Mouse (Mus musculus) G1E (cell line): ENCODE measurements around the gene Ppp1r36. TPM values are rescaled to one million over a fixed set of nuclear protein-coding genes. Genes with fewer than 3 reads are reported as not detected.

ENCODE experiments used
- ATAC-seq: 2 replicates; pipeline ENCODE4 v1.8.0; 2016; ENCODE audit warnings: mild to moderate bottlenecking; ENCODE audit not compliant: insufficient number of reproducible peaks, poor library complexity, low FRiP score, severe bottlenecking; ENCODE audit errors: extremely low read depth
- DNase-seq: peaks from one replicate; pipeline ENCODE4 v3.0.0; 2012; ENCODE audit warnings: low spot score
- H3K27me3 ChIP-seq: 2 replicates; pipeline ENCODE4 v1.6.1; 2012; ENCODE audit warnings: mild to moderate bottlenecking, low read length, inconsistent platforms; ENCODE audit not compliant: insufficient read depth
- H3K36me3 ChIP-seq: replicated peaks from 2 replicates; pipeline ENCODE3; 2012; ENCODE audit warnings: mild to moderate bottlenecking, inconsistent platforms
- H3K4me1 ChIP-seq: 2 replicates; pipeline ENCODE4 v1.6.1; 2012; ENCODE audit warnings: low read depth, low read length, inconsistent platforms, mixed read lengths; ENCODE audit not compliant: insufficient read depth
- H3K4me3 ChIP-seq: 2 replicates; pipeline ENCODE4 v1.5.1; 2012; ENCODE audit warnings: low read depth, mild to moderate bottlenecking, inconsistent platforms, low read length, moderate library complexity, mixed read lengths
- H3K9me3 ChIP-seq: replicated peaks from 2 replicates; pipeline ENCODE4 v1.6.1; 2012; ENCODE audit warnings: inconsistent platforms
- CTCF ChIP-seq: IDR thresholded peaks from 2 replicates; pipeline ENCODE4 v1.5.1; 2012; ENCODE audit warnings: low read depth, low read length, inconsistent platforms, mixed read lengths
- GATA1 ChIP-seq: IDR thresholded peaks from 2 replicates; pipeline ENCODE4 v1.6.1; 2012; ENCODE audit warnings: borderline replicate concordance, low read length, inconsistent platforms, mixed read lengths
- GATA2 ChIP-seq: IDR thresholded peaks from 2 replicates; pipeline ENCODE4 v1.6.1; 2012; ENCODE audit warnings: low read depth, low read length, inconsistent platforms, borderline replicate concordance
- POLR2AphosphoS5 ChIP-seq: IDR thresholded peaks from 2 replicates; pipeline ENCODE4 v1.6.1; 2012; ENCODE audit warnings: low read depth, low read length, inconsistent platforms; ENCODE audit not compliant: insufficient replicate concordance
- TAL1 ChIP-seq: conservative IDR thresholded peaks from 2 replicates; pipeline ENCODE4 v1.6.1; 2012; ENCODE audit warnings: low read depth, low read length, inconsistent platforms, mixed read lengths
- polyA plus RNA-seq: library from polyadenylated mRNA; stranded (reverse); fragments of >175 nt; gene quantifications from 2 replicates; pipeline ENCODE4 v1.2.3, GENCODE M21; 2012
- total RNA-seq, 2 experiments: library from RNA; stranded (forward) in 1 of 2; stranded (reverse) in 1 of 2; fragments of 200-1000 nt in 1 of 2; fragments of >200 nt in 1 of 2; fragmentation: Nextera tagmentation in 1 of 2; gene quantifications; 2 replicates each; pipeline ENCODE4 v1.2.3; 2014 to 2017

Ppp1r36 gene
- total and polyA plus RNA-seq, 3 experiments: 0.38 TPM; not detected in 2

DNA sequence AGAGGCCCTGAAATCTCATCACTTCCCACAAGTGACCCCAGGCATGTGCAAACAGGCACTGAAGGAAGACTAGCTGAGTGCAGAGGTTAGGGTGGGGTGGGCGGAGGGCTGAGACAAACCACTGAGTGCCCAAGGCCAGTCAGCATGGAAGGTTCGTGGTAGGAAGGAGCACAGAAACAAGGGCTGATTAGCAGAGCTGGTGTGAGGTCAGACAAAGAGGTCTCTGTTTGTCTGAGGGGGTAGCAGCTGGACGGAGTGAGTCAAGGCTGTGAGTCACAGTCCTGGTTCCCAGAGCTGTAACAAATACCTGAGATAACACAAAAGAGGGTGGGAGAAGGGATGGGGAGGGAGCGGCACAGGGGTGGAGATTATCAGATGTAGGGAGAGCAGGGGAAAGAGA is 41.7 kb downstream of the Ppp1r36 start:
- TF ChIP-seq GATA1: no peak
- no peak for TF ChIP-seq POLR2AphosphoS5
- no peak for TF ChIP-seq CTCF
- no peak for TF ChIP-seq TAL1
- no peak for TF ChIP-seq GATA2
- DNase-seq: no peak
- Histone ChIP-seq H3K4me1 (peaks cover 6% of the 10 kb centered on the region; the same call in 1 of the 2 replicates), H3K36me3 (peaks cover 23% of the 10 kb centered on the region), H3K9me3 (no peaks in the 10 kb centered on the region), H3K27me3 (peaks cover 11% of the 10 kb centered on the region), H3K4me3 (no peak overlapping the region)
- no peak for ATAC-seq

DNA sequence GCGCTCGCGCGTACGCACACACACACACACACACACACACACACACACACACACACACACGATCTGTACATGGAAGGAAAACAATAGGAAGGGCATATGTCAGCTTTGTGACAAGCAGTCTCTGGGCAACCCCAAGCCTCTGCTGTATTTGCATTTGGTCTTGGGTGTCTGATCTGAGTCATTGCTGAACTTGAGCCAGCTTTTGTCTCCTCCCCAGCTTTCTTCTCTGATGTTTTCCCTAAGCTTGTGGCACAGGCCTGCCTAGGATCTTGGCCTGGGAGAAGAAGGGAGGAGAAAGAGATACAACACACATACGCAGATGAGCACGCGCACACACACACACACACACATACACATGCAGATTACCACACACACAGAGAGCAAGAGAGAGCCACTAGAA is 46.1 kb downstream of the Ppp1r36 start:
- no peaks in the 10 kb centered on the region for H3K9me3 ChIP-seq
- no peak for ATAC-seq
- no peak for DNase-seq

DNA sequence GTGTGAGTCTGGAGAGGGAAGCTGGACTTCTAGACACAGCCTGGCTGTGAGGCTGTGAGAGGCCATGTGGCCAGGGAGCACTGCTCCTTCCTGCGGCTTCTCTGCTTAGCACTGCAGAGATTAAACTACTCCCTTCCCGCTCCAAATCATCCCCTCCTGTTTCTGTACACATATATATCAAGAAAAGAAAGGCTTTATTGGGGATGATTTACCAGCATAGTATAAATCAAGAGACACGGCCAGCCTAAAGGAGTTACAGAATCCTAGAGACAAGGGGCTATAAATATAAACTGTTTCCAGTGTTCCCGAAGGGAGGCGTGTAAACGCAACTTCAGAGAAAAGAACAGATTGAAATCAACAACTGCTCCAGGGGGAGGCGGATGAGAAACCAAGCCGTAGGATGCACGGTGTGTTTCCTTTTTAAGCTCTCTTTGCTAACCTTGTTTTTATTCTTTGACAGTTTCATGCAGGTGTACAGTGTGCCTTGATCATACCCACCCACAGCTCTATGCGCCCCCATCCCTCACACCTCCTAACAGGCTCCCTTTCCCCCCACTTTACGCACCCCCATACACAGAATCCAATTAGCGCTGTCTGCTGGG is 47.4 kb downstream of the Ppp1r36 start:
- Histone ChIP-seq H3K4me3 (no peak overlapping the region), H3K9me3 (no peaks in the 10 kb centered on the region), H3K36me3 (peaks cover 3% of the 10 kb centered on the region), H3K27me3 (peaks cover 27% of the 10 kb centered on the region), H3K4me1 (no peaks in the 10 kb centered on the region)
- TF ChIP-seq CTCF: no peak
- no peak for TF ChIP-seq GATA2
- no peak for TF ChIP-seq POLR2AphosphoS5
- DNase-seq (no peak), ATAC-seq (no peak)

More for the DNA sequence above, 46.1 kb downstream of the Ppp1r36 start:
- Histone ChIP-seq H3K4me3 (no peak overlapping the region), H3K4me1 (no peaks in the 10 kb centered on the region), H3K27me3 (peaks cover 22% of the 10 kb centered on the region), H3K36me3 (peaks cover 11% of the 10 kb centered on the region)
- TF ChIP-seq TAL1: no peak
- TF ChIP-seq GATA2: no peak
- TF ChIP-seq GATA1: no peak
- TF ChIP-seq POLR2AphosphoS5: no peak
- no peak for TF ChIP-seq CTCF

DNA sequence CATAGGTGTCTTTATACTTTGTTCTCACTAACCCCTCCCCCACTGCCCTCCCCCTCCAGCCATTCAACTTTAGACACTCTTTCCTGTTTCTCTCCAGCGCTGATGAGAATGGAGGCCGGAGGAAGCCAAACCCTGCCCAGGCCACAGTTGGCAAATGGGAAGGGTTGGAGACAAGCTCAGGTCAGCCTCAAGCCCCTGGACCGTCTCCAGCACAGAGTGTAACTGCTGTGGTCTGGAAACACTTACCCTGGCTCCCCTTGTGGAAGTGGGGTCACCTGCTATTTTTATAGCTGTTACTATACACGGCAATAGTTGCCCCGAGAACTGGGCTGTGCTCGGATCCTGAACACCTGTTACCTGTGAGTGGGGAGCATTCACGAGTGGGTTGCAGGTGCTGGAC is 49.3 kb downstream of the Ppp1r36 start:
- DNase-seq: no peak
- Histone ChIP-seq H3K4me1 (no peaks in the 10 kb centered on the region), H3K36me3 (no peaks in the 10 kb centered on the region), H3K4me3 (no peak overlapping the region), H3K27me3 (peaks cover 33% of the 10 kb centered on the region), H3K9me3 (no peaks in the 10 kb centered on the region)
- ATAC-seq: no peak
- no peak for TF ChIP-seq TAL1
- no peak for TF ChIP-seq CTCF
- TF ChIP-seq POLR2AphosphoS5: no peak
- TF ChIP-seq GATA1: no peak

DNA sequence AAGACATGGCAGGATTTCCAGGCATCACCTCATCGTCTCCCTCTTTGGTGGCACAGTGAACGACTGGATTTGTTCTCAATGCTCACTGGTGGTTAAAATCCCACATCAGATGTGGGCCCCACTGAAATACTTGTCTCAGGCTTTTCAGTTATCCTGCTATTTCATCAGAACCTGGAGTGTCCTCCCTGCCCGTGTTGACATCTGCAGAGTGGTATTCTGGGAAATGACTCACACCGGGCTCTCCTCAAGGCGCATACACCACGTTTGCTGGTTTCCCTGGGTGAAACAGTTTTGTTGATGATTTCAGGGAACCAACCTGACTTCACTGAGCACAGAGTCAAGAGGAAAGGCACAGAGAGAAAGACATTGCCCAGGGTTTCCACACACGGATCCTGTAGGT is 49.9 kb downstream of the Ppp1r36 start:
- no peaks in the 10 kb centered on the region for H3K36me3 ChIP-seq
- ATAC-seq (no peak), DNase-seq (no peak)
- TF ChIP-seq TAL1: no peak
- no peak for TF ChIP-seq CTCF
- TF ChIP-seq GATA2: no peak
- no peak for TF ChIP-seq POLR2AphosphoS5
- TF ChIP-seq GATA1: no peak
- H3K4me1 ChIP-seq: peaks cover under 1% of the 10 kb centered on the region; the same call in 1 of the 2 replicates
- no peaks in the 10 kb centered on the region for H3K9me3 ChIP-seq
- H3K4me3 ChIP-seq: no peak overlapping the region
- peaks cover 33% of the 10 kb centered on the region for H3K27me3 ChIP-seq

DNA sequence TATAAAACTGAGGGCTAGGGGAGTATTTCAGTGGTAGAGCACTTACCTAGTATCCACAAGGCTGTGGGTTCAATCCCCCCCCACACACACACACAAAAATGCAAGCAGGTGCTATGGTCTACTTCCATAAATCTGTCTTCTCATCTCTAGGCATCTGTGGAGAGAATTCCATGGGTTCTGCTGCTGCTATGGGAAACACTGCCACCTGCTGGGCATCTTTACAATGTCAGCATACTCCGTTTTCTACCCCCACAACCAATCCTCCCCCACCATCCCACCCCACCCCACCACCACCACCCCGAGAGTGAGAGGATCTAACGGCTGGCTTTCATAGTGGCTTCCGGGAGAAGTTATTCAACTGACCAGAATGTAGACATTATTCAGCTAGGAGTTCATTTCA is 54.7 kb downstream of the Ppp1r36 start:
- ATAC-seq (no peak), DNase-seq (peak; percentile 70)
- TF ChIP-seq TAL1 (no peak), GATA2 (no peak), CTCF (peak; percentile 62), POLR2AphosphoS5 (no peak), GATA1 (no peak)

More for the DNA sequence above, 54.7 kb downstream of the Ppp1r36 start:
- no peaks in the 10 kb centered on the region for H3K36me3 ChIP-seq
- H3K4me3 ChIP-seq: no peak overlapping the region
- peaks cover 21% of the 10 kb centered on the region for H3K27me3 ChIP-seq
- no peaks in the 10 kb centered on the region for H3K9me3 ChIP-seq
- H3K4me1 ChIP-seq: peaks cover 16% of the 10 kb centered on the region
